Mouse (Mus musculus) liver, postnatal 0 days (tissue): ENCODE results near the gene 1110008L16Rik. TPM values are rescaled to one million over a fixed set of nuclear protein-coding genes. Genes with fewer than 3 reads are reported as not detected.
A peak's percentile ranks its signal among the peaks of the same experiment; 100 is the strongest.
"Not testable (repeated sequence)": the region's sequence is repeated elsewhere in the genome, so short reads cannot be mapped to it uniquely, and the experiment has no call there.

Experiments
- ATAC-seq: fragments of 200-750 bp; cut with Nextera tagmentation; 2 replicates; pipeline ENCODE4 v1.8.0; 2017; ENCODE audit warnings: mild to moderate bottlenecking, moderate library complexity
- DNase-seq: peaks from one replicate; pipeline ENCODE4 v3.0.0-alpha.2; 2016
- H3K27ac ChIP-seq: fragments of 300-500 bp; sonication (generic); 2 replicates; pipeline ENCODE4 v1.5.1; 2014; ENCODE audit warnings: antibody characterized with exemption, moderate library complexity, mild to moderate bottlenecking, low read depth
- H3K27me3 ChIP-seq: fragments of 300-500 bp; sonication (generic); 2 replicates; pipeline ENCODE4 v1.6.1; 2014; ENCODE audit warnings: low read length, control low read depth, mixed read lengths; ENCODE audit not compliant: insufficient read depth
- H3K36me3 ChIP-seq: fragments of 300-500 bp; sonication (generic); replicated peaks from 2 replicates; pipeline ENCODE4 v1.6.1; 2014; ENCODE audit warnings: mild to moderate bottlenecking, control low read depth, low read length, moderate library complexity, mixed read lengths; ENCODE audit not compliant: insufficient read depth
- H3K4me1 ChIP-seq: fragments of 300-500 bp; sonication (generic); 2 replicates; pipeline ENCODE4 v1.6.1; 2014; ENCODE audit warnings: antibody characterized with exemption, mild to moderate bottlenecking, control low read depth; ENCODE audit not compliant: insufficient read depth
- H3K4me2 ChIP-seq: fragments of 300-500 bp; sonication (generic); 2 replicates; pipeline ENCODE4 v1.6.1; 2014; ENCODE audit warnings: low read depth, mild to moderate bottlenecking, low read length, moderate library complexity, mixed read lengths
- H3K4me3 ChIP-seq: fragments of 300-500 bp; sonication (generic); 2 replicates; pipeline ENCODE4 v1.5.1; 2014; ENCODE audit warnings: low read depth, low read length
- H3K9ac ChIP-seq: fragments of 300-500 bp; sonication (generic); replicated peaks from 2 replicates; pipeline ENCODE4 v1.6.1; 2014; ENCODE audit warnings: mild to moderate bottlenecking, moderate library complexity
- H3K9me3 ChIP-seq: fragments of 300-500 bp; sonication (generic); 2 replicates; pipeline ENCODE4 v1.6.1; 2016; ENCODE audit warnings: mild to moderate bottlenecking, control low read depth, low read length, mixed read lengths
- CTCF ChIP-seq: sonication (generic); IDR thresholded peaks from 2 replicates; pipeline ENCODE4 v1.5.1; 2016; ENCODE audit warnings: antibody characterized with exemption, low read depth
- EP300 ChIP-seq: IDR thresholded peaks from 2 replicates; pipeline ENCODE4 v1.6.1; 2016; ENCODE audit warnings: antibody characterized with exemption, low read depth, mild to moderate bottlenecking
- WGBS: fragments of 180-500 bp; shearing (Covaris S2); extraction: QIAGEN DNeasy Blood & Tissue Kit; methylation state at CpG from one replicate; pipeline ENCODE4 v1.1.7; 2014; ENCODE audit not compliant: insufficient replicate concordance; 5-methylcytosine and 5-hydroxymethylcytosine counted together
- polyA plus RNA-seq: library from polyadenylated mRNA; unstranded; fragments of >200 nt; fragmentation: Nextera tagmentation; extraction: Ambion mirVana; gene quantifications from 2 replicates; pipeline ENCODE4 v1.2.1, GENCODE M21; 2015

The 1110008L16Rik gene
- polyA plus RNA-seq, 1 experiment from 2014 or later: 5.5 TPM

- H3K27ac ChIP-seq: peak overlapping the region; percentile 61
- no peak overlapping the region for H3K4me3 ChIP-seq
- no peak overlapping the region for H3K4me2 ChIP-seq
- no peaks in the 10 kb centered on the region for H3K9me3 ChIP-seq
- TF ChIP-seq CTCF (no peak), EP300 (no peak)
- H3K36me3 ChIP-seq: no peaks in the 10 kb centered on the region
- DNase-seq (no peak), ATAC-seq (peak; percentile 45; the same call in 1 of the 2 replicates)
- no peak overlapping the region for H3K9ac ChIP-seq
- peaks cover 5% of the 10 kb centered on the region; the same call in 1 of the 2 replicates for H3K4me1 ChIP-seq
- H3K27me3 ChIP-seq: peaks cover 13% of the 10 kb centered on the region; the same call in 1 of the 2 replicates
- WGBS: 40% methylated on average over 11 of the region's 11 CpGs
Measured at GRCm38 (mm10) chr12:55387788-55388465, 88.5 kb downstream of the 1110008L16Rik start.

GRCm38 (mm10) chr12:55388478-55388877 is 89.1 kb downstream of the 1110008L16Rik start:
- TF ChIP-seq CTCF (peak; percentile 56), EP300 (no peak)
- Histone ChIP-seq H3K4me1 (peaks cover 5% of the 10 kb centered on the region; the same call in 1 of the 2 replicates), H3K36me3 (no peaks in the 10 kb centered on the region), H3K9ac (no peak overlapping the region), H3K27me3 (peaks cover 13% of the 10 kb centered on the region; the same call in 1 of the 2 replicates), H3K4me3 (no peak overlapping the region), H3K4me2 (no peak overlapping the region), H3K27ac (peak overlapping the region; percentile 79), H3K9me3 (no peaks in the 10 kb centered on the region)
- 44% methylated on average over 6 of the region's 6 CpGs for WGBS
- ATAC-seq (peak; percentile 54), DNase-seq (peak; percentile 73)

GRCm38 (mm10) chr12:55389132-55390081 is 90.0 kb downstream of the 1110008L16Rik start:
- Histone ChIP-seq H3K27me3 (peaks cover 13% of the 10 kb centered on the region; the same call in 1 of the 2 replicates), H3K9me3 (no peaks in the 10 kb centered on the region), H3K4me2 (peak overlapping the region; percentile 24), H3K9ac (no peak overlapping the region), H3K4me1 (peaks cover 5% of the 10 kb centered on the region; the same call in 1 of the 2 replicates), H3K27ac (peak overlapping the region; percentile 79), H3K4me3 (no peak overlapping the region), H3K36me3 (no peaks in the 10 kb centered on the region)
- ATAC-seq (peak; percentile 33; the same call in 1 of the 2 replicates), DNase-seq (peak; percentile 34)
- WGBS: 37% methylated on average over 17 of the region's 17 CpGs
- no peak for TF ChIP-seq CTCF
- no peak for TF ChIP-seq EP300

GRCm38 (mm10) chr12:55392120-55392519 is 92.7 kb downstream of the 1110008L16Rik start:
- no peaks in the 10 kb centered on the region for H3K36me3 ChIP-seq
- no peak overlapping the region for H3K4me3 ChIP-seq
- H3K4me2 ChIP-seq: no peak overlapping the region
- H3K27ac ChIP-seq: no peak overlapping the region
- ATAC-seq (no peak), DNase-seq (no peak)
- H3K27me3 ChIP-seq: peaks cover 10% of the 10 kb centered on the region; the same call in 1 of the 2 replicates
- no peaks in the 10 kb centered on the region for H3K9me3 ChIP-seq
- no peak overlapping the region for H3K9ac ChIP-seq
- H3K4me1 ChIP-seq: peaks cover 5% of the 10 kb centered on the region
- no peak for TF ChIP-seq EP300
- no peak for TF ChIP-seq CTCF

- Histone ChIP-seq H3K4me1 (peaks cover 5% of the 10 kb centered on the region), H3K4me3 (no peak overlapping the region), H3K36me3 (no peaks in the 10 kb centered on the region), H3K9ac (no peak overlapping the region), H3K27ac (no peak overlapping the region), H3K9me3 (no peaks in the 10 kb centered on the region), H3K4me2 (no peak overlapping the region), H3K27me3 (peaks cover 10% of the 10 kb centered on the region; the same call in 1 of the 2 replicates)
- 79% methylated on average over 11 of the region's 11 CpGs for WGBS
- DNase-seq (no peak), ATAC-seq (no peak)
- no peak for TF ChIP-seq CTCF
- no peak for TF ChIP-seq EP300
Measured at GRCm38 (mm10) chr12:55392733-55393577, 93.6 kb downstream of the 1110008L16Rik start.

GRCm38 (mm10) chr12:55395601-55396000 is 96.2 kb downstream of the 1110008L16Rik start:
- not testable (repeated sequence) for H3K4me2 ChIP-seq, DNase-seq, ATAC-seq, H3K9ac ChIP-seq, H3K9me3 ChIP-seq, H3K27me3 ChIP-seq, H3K27ac ChIP-seq, H3K36me3 ChIP-seq, H3K4me3 ChIP-seq
- H3K4me1 ChIP-seq: peaks cover 11% of the 10 kb centered on the region
- 91% methylated on average over 14 of the region's 14 CpGs for WGBS
